Mouse (Mus musculus) liver, postnatal 0 days (tissue): ENCODE data around the gene Blzf1.

Source experiments
- CTCF ChIP-seq: sonication (generic); IDR thresholded peaks from 2 replicates; pipeline ENCODE4 v1.5.1; 2016; ENCODE audit warnings: antibody characterized with exemption, low read depth
- EP300 ChIP-seq: IDR thresholded peaks from 2 replicates; pipeline ENCODE4 v1.6.1; 2016; ENCODE audit warnings: antibody characterized with exemption, low read depth, mild to moderate bottlenecking

- no peak for TF ChIP-seq CTCF
- no peak for TF ChIP-seq EP300
Observed at GRCm38 (mm10) chr1:164353443-164353842, 46.2 kb upstream of the Blzf1 start.
